Mouse (Mus musculus): ENCODE results near the gene Plek2. TPM values are rescaled to one million over a fixed set of nuclear protein-coding genes. Genes with fewer than 3 reads are reported as not detected.
"Not testable (repeated sequence)": the region's sequence is repeated elsewhere in the genome, so short reads cannot be mapped to it uniquely, and the experiment has no call there.

The Plek2 gene
- not detected in 2 replicates for total RNA-seq (2015)
- not detected in 2 replicates for total RNA-seq (2017)

DNA sequence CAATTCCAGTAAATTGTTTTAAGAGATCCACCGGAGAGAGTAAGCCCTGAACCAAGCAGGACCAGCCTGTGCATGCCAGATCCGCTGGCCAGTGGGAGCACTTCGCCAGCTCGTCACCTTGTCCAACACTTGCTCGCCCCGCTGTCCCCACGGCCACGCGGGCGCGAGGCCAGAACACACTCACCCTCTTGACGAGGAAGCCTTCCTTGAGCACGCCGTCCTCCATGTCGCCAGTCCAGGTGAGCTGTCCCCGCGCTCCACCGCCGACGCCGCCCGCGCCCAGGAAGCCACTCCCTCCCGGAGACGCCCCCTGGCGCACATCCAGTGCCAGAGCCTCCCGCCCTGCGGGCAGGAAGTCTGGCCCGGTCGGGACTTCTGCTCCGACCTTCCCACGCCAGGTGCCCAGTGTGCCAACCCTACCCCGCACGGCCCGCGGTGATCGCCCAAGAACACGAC is at the start of gene Plek2:
Plek2 (minus strand) TSS at position 258 of the 456 bp plus-strand sequence.
- ATAC-seq (ENCODE audit: poor library complexity, severe bottlenecking), result peak; percentile 83

DNA sequence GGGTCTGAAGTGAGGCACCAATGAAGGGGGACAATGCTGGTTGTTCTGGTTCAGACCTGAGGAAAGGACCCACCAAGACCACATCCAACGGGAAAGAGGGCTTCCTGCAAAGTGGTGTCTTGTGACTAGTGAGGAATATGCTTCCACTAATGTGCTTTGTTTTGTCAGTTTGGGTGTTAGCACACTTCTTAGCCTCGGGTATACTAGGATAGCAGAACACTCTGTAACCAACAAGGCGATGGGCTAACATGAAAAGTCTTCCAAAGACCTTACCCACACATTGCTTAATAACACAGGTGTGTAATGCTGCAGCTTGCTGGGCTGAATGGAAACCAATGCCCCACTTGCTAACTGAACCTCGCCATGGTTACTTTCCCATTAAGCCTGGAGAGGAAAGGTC is 49.6 kb upstream of the Plek2 start:
- ATAC-seq (ENCODE audit: poor library complexity, severe bottlenecking), result no peak

DNA sequence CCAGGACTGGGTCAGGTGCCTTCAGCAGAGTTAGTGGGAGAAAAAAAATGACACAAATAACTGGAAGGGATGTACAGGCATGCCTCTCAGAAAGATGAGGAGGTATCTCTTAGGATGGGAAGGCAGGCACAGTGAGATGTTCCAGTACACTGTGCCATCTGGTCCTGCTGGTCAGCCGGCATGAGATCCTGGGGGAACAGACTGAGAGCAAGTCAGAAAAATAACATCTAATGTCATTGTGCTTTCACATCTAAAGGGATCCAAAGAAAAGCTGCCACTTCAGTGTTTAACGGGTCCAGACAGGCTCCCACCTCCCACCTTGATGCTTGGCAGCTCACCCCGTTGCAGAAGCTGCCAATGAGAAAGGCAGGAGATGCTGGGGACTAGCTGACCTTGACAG is 45.7 kb upstream of the Plek2 start:
- no peak for ATAC-seq (ENCODE audit: poor library complexity, severe bottlenecking)

DNA sequence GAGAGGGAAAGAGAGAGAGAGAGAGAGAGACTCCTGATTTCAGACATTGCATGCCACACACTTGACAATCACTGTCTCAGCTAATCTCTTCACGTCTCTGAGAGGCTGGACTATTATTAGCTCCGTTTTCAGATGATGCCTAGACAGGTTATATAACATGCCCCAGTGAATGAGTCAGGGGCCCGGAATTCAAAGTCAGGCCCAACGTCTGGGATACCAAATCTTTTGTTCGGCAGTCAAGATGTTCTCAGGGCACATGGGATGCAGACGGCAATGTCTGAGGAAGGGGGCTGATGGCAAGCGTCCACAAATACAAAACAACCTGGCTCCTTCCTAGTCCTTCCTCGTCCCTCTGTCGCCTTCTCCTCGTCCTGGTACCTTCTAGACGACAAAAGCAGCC is 45.3 kb upstream of the Plek2 start:
- no peak for ATAC-seq (ENCODE audit: poor library complexity, severe bottlenecking)

DNA sequence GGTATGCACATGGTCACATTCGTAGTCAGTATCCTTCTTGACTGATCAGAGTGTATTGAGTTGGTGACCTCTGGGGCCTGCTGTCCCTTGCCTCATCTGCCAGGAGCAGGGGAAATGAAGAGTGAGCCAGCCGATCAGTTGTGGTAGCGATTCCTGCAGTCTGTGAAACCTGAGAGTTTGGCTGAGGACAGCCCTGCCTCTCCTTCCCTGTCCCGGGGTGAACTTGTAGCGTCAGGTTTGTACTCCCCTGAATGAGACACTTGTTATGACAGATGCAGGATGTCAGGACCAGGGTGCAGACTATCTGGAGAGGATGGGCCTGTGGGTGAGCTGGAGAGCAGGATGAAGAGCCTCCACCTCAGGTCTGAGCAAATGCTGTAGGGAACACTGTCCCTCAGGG is 40.9 kb upstream of the Plek2 start:
- ATAC-seq (ENCODE audit: poor library complexity, severe bottlenecking), result no peak

DNA sequence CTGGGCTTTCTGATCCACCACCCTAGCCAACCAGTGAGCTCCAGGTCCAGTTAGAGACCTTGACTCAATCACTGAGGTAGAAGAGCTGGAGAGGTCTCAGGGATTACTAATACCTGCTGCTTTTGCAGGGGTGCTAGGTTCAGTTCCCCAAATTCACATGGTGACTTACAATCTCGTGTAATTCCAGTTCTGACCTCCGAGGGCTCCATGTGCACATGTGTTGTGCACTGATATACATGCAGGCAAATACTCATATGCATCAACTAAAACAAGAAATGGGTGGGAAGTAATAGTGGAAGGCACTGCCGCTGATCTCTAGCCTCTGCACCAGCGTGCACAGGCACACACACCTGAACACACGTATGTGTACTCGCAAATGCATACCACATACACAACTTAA is 40.4 kb upstream of the Plek2 start:
- peak; percentile 71 for ATAC-seq (ENCODE audit: poor library complexity, severe bottlenecking)

DNA sequence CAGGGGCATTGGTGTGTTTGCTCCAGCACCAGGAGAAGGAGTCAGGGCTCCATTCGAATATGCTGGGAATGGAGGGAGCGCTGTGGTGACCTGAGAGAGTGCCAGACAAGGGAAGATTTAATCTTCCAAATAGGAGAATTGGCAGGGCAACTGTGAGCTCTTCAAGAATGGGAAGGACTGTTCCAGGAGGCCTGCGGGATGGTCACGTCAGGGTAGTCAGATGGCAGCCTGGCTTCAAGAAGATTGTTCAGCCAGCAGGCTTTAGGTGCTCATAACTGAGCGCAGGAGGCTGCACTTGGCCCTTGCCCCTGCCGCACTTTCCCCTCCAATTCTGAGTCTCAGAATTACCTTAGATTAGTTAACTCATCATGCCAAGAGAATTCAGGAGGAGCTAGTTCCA is 36.2 kb upstream of the Plek2 start:
- ATAC-seq (ENCODE audit: poor library complexity, severe bottlenecking), result no peak

DNA sequence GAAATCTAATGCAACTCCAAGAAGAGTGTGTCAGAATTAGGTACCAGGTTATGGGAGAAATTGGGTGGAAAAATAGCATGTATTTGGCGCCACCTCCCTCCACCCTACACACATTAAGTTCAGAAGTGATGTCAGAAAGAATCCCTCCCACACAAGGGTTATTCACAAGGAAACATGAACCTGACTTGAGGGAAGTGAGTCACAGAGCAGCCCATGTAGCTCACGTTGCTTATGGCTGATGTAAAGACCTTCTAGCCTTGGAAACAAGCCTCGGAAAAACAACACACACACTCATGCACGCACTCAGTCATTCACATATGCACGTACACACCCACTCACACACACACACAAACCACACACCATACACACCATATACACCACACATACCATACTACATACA is 33.3 kb upstream of the Plek2 start:
- no peak for ATAC-seq (ENCODE audit: poor library complexity, severe bottlenecking)

DNA sequence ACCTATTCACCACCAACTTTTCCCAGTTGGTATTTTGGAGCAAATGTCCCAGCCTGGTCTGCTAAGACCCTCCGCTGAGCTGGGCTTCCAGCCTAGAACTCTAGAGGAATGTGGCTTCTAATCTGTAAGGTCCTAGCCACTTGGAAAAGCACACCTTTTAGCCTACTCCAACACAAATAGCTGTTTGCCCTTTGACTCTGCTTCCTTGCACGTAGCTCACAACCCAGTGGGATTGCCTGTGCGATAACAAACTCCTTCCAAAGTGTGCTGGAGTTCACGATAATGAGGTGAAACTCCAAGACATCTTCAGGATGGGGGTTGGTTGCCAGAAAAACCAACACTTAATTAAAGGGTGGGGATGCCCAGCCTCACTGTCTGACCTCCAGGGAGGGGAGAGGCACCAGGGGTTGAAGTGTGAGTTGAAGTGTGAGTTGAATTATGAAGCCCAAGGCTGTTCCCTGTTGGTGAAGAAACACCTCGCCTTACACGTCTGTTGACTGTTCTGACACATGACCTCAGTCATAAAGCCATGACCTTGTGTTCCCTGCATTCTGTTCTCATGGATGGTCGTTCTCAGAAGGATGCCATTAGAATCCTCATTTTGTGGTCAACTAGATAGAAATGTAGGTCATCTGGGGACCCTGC is 32.8 kb upstream of the Plek2 start:
- no peak for ATAC-seq (ENCODE audit: poor library complexity, severe bottlenecking)

DNA sequence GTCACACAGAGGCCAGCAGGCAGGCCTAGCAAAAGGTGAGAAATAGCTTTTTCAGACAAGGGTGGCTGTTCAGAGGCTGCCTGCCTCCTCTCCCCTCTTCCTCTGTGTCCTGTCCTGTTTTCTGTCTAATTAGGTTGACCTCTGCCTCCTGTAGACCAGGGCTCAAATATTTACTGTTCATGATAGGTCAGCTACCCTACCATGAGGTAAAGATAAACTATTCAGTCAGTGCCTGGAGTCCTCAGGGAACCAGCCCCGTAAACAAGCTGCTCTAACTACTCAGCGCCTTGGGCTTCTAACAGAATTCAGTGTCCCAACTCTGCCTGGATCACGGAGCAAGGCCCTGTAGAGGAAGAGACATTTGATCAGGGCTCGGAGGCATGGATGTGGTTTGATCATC is 29.7 kb upstream of the Plek2 start:
- ATAC-seq (ENCODE audit: poor library complexity, severe bottlenecking), result no peak

DNA sequence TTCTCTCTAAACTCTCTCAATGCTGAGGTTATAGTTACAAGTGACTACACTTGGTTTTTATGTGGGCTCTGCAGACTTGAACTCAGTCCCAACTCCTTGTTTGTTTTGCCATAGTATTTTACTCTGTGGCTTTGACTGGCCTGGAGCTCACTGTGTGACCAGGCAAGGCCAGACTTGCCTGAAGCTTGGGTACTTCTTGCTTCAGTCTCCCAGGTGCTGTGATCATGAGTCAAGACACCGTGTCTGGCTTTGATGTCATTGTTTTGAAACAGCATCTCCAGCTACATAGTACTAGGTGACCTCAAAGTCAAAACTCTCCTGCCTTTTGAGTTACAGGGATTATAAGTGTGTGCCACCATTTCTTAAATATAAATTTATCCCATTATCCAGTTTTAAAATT is 23.1 kb upstream of the Plek2 start:
- ATAC-seq (ENCODE audit: poor library complexity, severe bottlenecking), result no peak

DNA sequence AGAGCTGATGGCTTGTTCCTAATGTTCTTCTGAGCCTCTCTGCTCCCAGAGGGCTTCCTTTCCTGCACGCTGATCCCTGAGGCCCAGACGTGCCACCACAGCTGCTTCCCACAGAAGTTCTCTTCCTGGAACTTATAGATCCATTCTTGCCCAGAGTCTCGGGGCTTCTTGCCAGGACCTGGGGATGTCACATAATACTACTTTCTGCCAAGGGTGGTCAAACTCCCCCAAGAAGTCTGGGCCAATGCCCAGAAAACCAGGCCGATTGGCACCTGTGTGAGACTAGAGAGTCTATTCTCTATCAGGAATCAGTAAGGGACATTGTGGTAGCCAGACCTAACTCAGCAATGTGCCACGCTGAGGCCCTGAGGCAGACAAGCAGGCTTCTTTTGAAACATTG is 20.5 kb upstream of the Plek2 start:
- no peak for ATAC-seq (ENCODE audit: poor library complexity, severe bottlenecking)

DNA sequence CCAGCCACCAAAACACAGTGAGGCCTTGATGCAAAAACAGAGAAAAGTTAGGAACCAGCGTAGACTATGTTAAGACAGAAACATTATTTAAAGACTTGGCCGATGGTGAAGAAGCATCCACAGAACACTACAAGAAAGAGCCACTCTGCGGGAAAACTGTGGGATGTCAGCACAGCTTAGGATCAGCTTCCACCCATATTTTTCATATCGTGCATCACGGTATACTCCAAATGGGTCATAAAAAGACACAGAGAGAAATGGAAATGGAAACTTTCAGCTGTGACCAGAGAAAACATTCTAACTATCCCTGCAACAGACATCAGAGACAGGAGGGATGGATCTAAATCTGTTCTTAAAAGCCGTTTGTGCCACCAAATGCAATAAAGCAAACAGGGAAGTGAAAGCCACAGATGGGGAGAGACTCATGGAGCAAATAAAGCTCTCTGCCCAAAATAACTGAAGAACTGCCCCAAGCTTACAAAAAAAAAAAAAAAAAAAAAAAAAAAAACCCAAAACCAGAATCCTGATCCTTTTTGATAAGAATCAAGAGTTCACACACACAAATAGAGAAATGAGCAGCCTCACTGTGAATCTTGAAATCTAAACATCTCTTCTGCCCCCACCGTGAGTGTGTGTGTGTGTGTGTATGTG is 16.9 kb upstream of the Plek2 start:
- ATAC-seq (ENCODE audit: poor library complexity, severe bottlenecking), result peak; percentile 55

DNA sequence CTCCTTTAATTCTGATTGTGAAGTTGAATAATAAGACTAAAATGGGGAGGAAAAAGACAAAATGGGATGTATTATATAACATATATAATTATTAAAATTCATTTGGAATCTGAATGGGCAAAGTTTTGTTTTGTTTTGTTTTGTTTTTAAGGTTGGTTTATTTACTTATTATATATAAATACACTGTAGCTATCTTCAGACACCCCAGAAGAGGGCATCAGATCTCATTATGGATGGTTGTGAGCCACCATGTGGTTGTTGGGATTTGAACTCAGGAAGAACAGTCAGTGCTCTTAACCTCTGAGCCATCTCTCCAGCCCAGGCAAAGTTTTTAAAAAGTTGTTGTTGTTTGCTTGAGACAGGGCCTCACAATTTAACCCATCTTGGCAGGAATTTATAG is 16.2 kb upstream of the Plek2 start:
- not testable (repeated sequence) for ATAC-seq (ENCODE audit: poor library complexity, severe bottlenecking)

DNA sequence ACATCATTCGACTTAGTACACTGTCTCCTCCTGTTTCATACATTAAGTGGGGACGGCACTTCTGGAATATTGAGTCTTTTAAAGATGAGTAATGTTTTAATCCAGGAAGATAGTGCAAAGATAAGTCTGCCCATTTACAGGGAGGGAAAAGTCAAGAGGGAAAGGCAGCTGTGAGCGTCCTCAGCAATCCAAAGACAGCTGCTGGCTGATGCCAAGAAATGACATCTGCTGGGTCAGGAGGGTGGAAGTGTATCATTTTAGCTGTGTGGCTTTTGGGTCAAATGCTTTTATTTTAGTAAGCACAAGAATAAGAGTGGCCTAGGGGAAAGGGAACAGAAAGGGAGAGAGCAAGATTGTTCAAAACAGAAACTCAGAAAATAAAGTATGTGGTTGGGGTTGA is 15.3 kb upstream of the Plek2 start:
- no peak for ATAC-seq (ENCODE audit: poor library complexity, severe bottlenecking)

DNA sequence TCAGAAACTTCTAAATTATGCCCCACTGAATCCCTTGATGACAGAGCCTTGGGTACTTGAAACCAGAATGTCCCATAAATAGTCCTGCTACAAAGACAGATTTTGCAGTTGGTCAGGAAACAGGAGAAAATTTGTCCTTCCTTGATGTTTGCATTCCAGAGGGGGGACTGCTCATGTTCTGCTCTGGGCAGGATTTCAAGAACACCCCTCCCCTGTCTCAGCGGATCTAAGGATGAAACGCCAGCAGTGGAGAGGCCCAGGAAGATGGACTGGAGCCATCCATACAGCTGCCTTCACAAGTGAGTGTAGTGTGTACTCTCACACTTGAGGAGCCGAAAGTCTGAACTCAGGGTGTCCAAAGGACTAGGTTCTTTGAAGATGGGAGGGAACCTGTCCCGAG is 14.7 kb upstream of the Plek2 start:
- no peak for ATAC-seq (ENCODE audit: poor library complexity, severe bottlenecking)

DNA sequence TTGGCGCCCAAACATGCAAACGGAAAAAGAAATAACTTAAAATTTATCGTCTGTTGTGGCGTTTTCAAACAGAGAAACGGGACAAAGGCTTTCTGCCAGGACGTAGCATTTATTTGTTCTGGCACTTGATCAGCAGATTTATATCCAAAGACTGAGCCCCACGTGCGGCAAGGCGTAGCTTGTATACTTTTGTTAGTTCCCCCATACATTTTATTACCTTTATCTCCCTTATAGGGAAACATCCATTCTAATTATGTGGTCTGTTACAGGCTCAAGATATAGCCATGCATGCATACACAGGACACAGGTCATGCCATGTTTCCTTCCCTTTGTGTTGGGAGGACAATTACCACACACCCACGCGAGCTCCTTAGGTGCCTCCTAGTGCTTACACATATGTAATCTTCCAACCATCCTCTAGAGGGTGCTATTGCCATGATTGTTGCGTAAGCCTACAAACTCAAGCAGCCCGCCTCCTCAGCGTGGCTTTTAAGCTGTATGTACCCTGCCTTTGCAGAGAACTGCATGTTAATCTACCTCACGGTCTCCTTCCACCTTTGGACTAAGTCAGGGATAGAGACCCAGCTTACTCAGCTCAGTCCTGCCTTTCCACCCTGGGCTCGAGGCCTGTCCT is 12.4 kb upstream of the Plek2 start:
- ATAC-seq (ENCODE audit: poor library complexity, severe bottlenecking), result peak; percentile 87

DNA sequence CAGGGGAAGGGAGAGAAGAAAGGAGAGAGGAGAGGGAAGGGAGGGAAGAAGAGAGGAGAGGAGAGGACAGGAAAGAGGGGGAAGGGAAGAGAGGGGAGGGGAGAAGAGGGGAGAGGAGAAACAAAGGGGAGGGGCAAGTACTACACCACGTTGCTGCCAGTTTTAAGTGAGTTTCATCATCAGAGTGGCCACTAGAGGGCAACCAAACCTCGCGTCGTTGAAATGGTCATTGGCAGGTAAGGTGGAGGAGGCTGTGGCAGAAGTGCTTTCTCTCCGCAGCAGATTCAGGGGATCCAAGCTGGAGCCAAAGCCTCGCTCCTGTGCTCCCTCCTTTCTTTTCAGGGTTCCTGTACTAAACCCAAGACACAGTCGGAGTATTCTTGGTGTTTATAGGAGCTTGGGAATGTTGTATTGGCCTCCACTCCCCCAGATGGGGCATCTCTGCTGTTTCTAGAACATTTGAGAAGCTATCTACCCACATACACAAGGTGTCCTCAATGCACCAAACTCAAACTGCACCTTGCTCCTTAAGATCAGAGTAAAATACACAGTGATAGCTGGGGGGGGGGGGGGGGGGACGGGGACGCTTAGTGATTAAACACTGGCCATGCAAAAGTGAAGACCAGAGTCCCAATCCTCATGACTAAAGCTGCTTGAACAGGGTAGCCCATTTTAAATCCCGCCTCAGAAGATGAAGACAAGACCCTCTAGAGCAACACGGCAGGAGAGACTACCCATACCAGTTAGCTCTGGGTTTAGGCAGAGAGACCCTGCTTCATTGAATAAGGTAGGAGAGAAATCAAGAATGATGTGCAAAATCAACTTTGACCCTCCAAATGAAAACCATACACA is 11.7 kb upstream of the Plek2 start:
- ATAC-seq (ENCODE audit: poor library complexity, severe bottlenecking), result peak; percentile 88

DNA sequence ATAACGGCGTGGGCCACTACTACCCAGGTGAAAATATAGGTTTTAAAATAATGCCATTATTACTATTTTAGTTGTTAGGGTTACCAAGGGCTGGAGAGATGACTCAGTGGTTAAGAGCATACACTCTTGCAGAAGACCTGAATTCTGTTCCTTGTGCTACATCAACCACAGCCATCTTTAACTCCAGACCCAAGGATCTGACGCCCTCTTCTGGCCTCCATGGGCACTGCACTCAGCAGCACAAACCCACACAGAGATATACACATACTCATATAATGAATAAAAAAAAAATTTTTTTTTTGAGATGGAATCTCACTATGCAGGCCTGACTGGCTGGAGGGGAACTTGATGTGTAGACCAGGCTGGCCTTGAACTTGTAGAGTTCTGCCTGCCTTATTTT is 9.5 kb upstream of the Plek2 start:
- ATAC-seq (ENCODE audit: poor library complexity, severe bottlenecking), result no peak

DNA sequence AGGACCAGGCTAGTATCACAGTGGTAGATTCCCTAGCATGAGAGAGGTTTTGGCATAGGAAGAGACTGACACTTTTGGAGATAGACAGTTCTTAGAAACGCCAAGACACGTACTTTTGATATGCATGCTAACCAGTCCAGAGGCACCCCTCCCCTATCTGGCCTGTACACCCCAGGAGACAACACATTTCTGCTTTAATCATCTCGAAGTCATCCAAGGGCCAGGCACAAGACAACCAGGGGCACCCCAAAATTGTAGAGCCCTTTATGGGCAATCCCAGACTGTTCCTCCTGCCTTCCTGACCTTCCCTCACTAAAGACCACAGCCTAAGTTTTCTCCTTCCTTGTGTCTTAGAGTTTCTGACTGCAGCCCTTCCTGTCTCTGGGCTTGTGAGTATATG is 8.8 kb upstream of the Plek2 start:
- ATAC-seq (ENCODE audit: poor library complexity, severe bottlenecking), result no peak

DNA sequence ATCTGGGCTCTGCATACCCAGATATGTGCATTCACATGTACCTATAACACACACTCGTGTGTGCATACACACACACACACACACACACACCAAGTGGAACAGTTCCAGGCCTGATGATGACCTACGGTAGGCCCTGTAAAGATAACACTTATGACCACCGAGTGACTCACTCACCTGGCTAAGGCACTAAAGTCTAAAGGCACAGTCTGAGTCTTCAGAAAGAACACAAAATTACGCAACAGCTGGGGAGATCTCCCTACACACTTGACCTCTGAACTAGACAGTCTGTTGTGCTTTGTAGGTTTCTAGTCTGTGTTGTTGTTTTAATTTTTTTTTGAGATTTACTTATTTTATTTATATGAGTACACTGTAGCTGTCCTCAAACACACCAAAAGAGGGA is 7.7 kb upstream of the Plek2 start:
- ATAC-seq (ENCODE audit: poor library complexity, severe bottlenecking), result no peak

Data from megakaryocyte, adult 5-6 weeks (primary cell).